Mouse (Mus musculus): ENCODE measurements around the gene Tceanc. TPM values are rescaled to one million over a fixed set of nuclear protein-coding genes. Genes with fewer than 3 reads are reported as not detected.

Gene Tceanc
- 4.0 and 4.9 TPM in 2 replicates for polyA plus RNA-seq (2015; fragmentation: Nextera tagmentation; extraction: Ambion mirVana)

DNA sequence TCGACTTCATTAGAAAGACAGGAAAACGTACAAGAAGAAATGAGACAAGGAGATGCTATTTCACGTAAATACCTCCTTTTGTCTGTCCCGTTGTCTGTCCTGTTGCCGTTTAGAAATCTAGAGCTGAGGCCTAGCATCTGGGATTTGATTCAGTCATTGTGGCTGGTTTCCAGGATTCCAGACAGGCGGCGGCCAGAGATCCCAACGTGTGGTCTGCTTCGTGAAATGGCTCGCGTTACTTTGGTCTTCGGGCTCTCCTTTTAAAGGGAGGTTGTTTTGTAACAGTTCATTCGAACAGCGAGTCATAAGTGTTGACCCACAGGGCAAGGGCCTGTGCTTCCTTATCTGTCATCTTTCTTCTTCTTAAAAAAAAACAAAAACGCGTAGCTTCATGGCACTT, at the start of gene Tceanc:
TSS of gene Tceanc (minus strand) at position 223 of the 400 bp plus-strand sequence.
- Histone ChIP-seq H3K27me3 (replicated peaks) (peaks cover 7% of the 10 kb centered on the region; the same call in 1 of the 2 replicates), H3K27ac (replicated peaks) (no peak within 1 kb of the TSS), H3K36me3 (no peaks in the 10 kb centered on the region), H3K4me3 (replicated peaks) (no peak within 1 kb of the TSS), H3K4me2 (no peak within 1 kb of the TSS), H3K9me3 (replicated peaks) (no peaks in the 10 kb centered on the region), H3K9ac (replicated peaks) (no peak within 1 kb of the TSS), H3K4me1 (no peaks in the 10 kb centered on the region; the same call in 1 of the 2 replicates)
- WGBS: 79% methylated on average over 16 of the region's 16 CpGs
- ATAC-seq (ENCODE audit: low FRiP score): no peak

DNA sequence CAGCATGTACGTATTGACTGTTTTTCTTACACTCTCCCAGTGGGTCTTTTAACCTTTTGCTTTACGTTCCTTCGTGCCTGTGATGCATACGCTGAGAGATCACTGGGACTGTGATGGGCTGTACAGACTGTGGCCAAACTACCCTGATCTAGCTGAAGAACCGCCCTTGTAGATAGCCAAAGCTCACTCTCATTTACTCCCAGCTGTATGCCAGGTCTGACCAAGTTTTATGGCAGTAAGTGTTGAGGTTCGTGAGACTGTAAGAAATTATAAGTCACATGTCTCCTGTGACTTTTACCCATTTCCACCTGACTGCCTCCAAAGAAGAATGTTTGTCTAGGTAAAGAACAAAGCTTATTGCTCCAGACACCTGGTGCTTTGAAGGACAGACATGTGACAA, 47.6 kb upstream of the Tceanc start:
- H3K9me3 ChIP-seq (replicated peaks): no peaks in the 10 kb centered on the region
- no peak for ATAC-seq (ENCODE audit: low FRiP score)
- H3K27ac ChIP-seq (replicated peaks): no peak overlapping the region
- no peaks in the 10 kb centered on the region for H3K4me1 ChIP-seq
- 86% methylated on average over 6 of the region's 6 CpGs for WGBS
- no peak overlapping the region for H3K9ac ChIP-seq (replicated peaks)
- H3K36me3 ChIP-seq: no peaks in the 10 kb centered on the region
- no peak overlapping the region for H3K4me3 ChIP-seq (replicated peaks)
- H3K4me2 ChIP-seq: no peak overlapping the region
- 0 out of 2 replicates have a peak, but pooled peaks cover 4% of the 10 kb centered on the region for H3K27me3 ChIP-seq (replicated peaks)

DNA sequence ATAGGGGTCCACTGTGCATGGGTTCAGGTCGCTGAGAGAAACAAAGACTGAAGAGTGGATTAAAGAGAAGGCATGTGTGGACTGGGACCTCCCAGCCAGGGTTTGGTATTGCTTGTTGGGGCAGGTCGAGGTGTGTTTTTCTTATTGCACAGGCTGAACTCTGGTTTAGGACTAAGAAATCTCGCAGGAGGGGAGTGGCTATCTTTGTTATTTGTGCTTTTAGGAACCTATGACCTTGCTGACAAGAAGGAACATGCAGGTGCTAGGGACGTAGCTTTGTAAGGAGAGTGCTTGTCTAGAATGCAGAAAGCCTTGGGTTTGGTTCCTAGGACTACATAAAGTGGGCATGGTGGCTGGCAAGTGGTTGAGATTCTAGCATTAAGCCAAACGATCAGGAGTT, 47.0 kb upstream of the Tceanc start:
- no peaks in the 10 kb centered on the region for H3K36me3 ChIP-seq
- H3K9ac ChIP-seq (replicated peaks): no peak overlapping the region
- 61% methylated on average over 5 of the region's 5 CpGs for WGBS
- no peak overlapping the region for H3K4me3 ChIP-seq (replicated peaks)
- H3K27ac ChIP-seq (replicated peaks): no peak overlapping the region
- H3K9me3 ChIP-seq (replicated peaks): no peaks in the 10 kb centered on the region
- H3K4me1 ChIP-seq: no peaks in the 10 kb centered on the region
- ATAC-seq (ENCODE audit: low FRiP score): no peak
- H3K4me2 ChIP-seq: no peak overlapping the region
- 0 out of 2 replicates have a peak, but pooled peaks cover 4% of the 10 kb centered on the region for H3K27me3 ChIP-seq (replicated peaks)

DNA sequence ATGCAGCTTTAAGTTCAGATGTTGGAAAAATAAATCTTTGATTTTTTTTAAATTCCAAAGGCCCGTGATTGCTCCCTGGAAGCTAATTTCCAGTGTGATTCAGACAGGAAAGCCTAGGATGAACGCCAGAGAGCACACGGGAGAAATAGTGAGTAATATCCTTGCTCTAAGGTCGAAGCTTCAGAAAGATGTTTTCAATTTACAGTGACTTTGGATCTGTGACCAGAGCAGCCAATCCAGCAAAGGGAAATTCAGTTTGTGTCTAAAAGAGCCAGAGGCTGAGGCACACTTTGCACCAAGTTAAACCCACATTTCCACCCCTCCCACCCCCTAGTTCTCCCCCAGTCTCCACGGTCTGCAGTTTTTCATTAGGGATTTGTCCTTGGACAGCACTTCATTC, 46.5 kb upstream of the Tceanc start:
- ATAC-seq (ENCODE audit: low FRiP score): no peak
- Histone ChIP-seq H3K9me3 (replicated peaks) (no peaks in the 10 kb centered on the region), H3K36me3 (no peaks in the 10 kb centered on the region), H3K27me3 (replicated peaks) (0 out of 2 replicates have a peak, but pooled peaks cover 4% of the 10 kb centered on the region), H3K9ac (replicated peaks) (no peak overlapping the region), H3K4me2 (no peak overlapping the region), H3K4me1 (no peaks in the 10 kb centered on the region), H3K4me3 (replicated peaks) (no peak overlapping the region), H3K27ac (replicated peaks) (no peak overlapping the region)
- WGBS: 60% methylated on average over 5 of the region's 5 CpGs

DNA sequence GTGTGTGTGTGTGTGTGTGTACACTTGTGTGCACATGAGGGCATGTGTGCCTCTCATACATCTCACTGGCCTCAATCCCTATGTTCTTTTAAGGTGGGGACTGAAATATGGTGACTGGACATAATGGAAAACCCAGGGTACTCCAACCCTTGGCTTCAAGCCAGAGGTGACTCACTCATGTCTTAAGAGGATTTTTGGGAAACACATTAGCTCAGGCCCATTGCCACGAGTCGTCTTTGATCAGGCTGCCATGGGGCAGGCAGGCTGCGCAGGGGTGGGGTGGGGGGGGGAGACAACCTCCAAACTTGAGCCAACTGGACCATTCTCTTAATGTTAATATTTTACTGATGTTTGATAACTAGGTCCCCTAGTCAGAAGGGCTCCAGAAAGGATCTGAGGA, 41.0 kb upstream of the Tceanc start:
- Histone ChIP-seq H3K9ac (replicated peaks) (no peak overlapping the region), H3K4me1 (no peaks in the 10 kb centered on the region), H3K27ac (replicated peaks) (no peak overlapping the region), H3K36me3 (no peaks in the 10 kb centered on the region), H3K9me3 (replicated peaks) (no peaks in the 10 kb centered on the region), H3K27me3 (replicated peaks) (no peaks in the 10 kb centered on the region; the same call in 1 of the 2 replicates), H3K4me3 (replicated peaks) (no peak overlapping the region), H3K4me2 (no peak overlapping the region)
- ATAC-seq (ENCODE audit: low FRiP score): no peak
- 83% methylated on average over 3 of the region's 3 CpGs for WGBS

DNA sequence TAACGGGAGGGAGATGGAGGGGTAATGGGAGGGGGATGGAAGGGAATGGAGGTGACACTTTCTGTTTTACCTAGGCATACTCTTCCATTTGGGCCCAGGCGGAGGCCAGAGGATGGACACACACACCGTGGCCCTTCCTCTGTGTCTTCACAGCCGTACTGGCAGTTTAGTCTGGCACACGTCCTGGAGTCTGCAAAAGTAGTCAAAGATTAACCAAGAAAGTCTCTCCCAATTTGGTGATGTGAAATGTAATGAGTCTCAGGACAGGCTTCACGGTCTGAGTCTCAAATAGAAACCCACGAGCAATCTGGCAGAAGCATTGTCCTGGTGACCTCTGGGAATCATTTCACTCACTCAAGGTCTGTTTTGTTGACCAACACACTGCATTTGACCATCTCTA, 34.0 kb upstream of the Tceanc start:
- peaks cover 5% of the 10 kb centered on the region; the same call in 1 of the 2 replicates for H3K27me3 ChIP-seq (replicated peaks)
- no peak overlapping the region for H3K4me3 ChIP-seq (replicated peaks)
- no peaks in the 10 kb centered on the region for H3K36me3 ChIP-seq
- H3K4me1 ChIP-seq: no peaks in the 10 kb centered on the region
- no peaks in the 10 kb centered on the region for H3K9me3 ChIP-seq (replicated peaks)
- no peak overlapping the region for H3K27ac ChIP-seq (replicated peaks)
- WGBS: 78% methylated on average over 7 of the region's 7 CpGs
- no peak overlapping the region for H3K4me2 ChIP-seq
- H3K9ac ChIP-seq (replicated peaks): no peak overlapping the region
- ATAC-seq (ENCODE audit: low FRiP score): no peak

DNA sequence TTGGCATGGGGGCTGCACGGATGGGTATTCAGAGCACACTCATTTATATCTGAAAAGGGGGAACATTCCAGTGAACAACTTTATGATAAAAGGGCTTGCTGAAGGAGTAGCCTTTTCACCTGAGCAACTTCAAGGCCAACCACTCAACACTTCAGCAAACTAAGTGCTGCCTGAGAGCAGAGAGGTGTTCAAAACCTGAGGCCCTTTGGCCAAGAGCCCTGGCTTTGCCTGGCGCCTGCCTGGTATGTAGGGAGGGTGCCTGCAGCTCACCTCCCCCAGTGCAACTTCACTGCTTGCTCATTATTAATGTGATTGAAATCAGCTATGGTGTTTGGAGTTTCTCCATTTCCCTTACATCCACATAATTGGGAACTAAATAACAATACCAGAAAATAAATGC, 28.1 kb upstream of the Tceanc start:
- H3K9ac ChIP-seq (replicated peaks): no peak overlapping the region
- H3K27me3 ChIP-seq (replicated peaks): peaks cover 8% of the 10 kb centered on the region; the same call in 1 of the 2 replicates
- no peaks in the 10 kb centered on the region for H3K4me1 ChIP-seq
- no peak overlapping the region for H3K27ac ChIP-seq (replicated peaks)
- ATAC-seq (ENCODE audit: low FRiP score): no peak
- no peaks in the 10 kb centered on the region for H3K9me3 ChIP-seq (replicated peaks)
- WGBS: 73% methylated on average over 2 of the region's 2 CpGs
- H3K4me3 ChIP-seq (replicated peaks): no peak overlapping the region
- no peaks in the 10 kb centered on the region for H3K36me3 ChIP-seq
- H3K4me2 ChIP-seq: no peak overlapping the region

DNA sequence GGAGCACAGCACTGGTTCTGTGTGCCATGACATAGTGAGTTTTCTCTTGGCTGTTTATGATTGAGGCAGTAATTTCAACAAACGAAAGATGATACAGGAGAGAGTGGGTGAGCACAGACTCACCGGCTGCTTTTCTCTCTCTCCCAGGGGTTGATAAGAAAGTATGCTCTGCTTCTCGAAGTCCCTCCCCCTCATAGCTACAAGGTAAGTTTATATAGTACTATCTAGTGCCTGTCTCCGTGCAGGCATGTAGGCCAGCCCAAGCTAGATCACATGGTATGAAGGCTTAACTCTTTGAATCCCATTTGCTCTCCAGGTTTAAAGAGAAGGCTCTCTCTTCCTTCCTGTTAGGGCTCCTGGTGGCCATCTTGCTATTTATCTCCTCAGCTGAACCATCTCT, 16.8 kb upstream of the Tceanc start:
- 77% methylated on average over 4 of the region's 4 CpGs for WGBS
- H3K4me1 ChIP-seq: no peaks in the 10 kb centered on the region
- no peaks in the 10 kb centered on the region for H3K36me3 ChIP-seq
- H3K4me3 ChIP-seq (replicated peaks): no peak overlapping the region
- ATAC-seq (ENCODE audit: low FRiP score): no peak
- no peak overlapping the region for H3K4me2 ChIP-seq
- no peak overlapping the region for H3K27ac ChIP-seq (replicated peaks)
- H3K27me3 ChIP-seq (replicated peaks): peaks cover 8% of the 10 kb centered on the region; the same call in 1 of the 2 replicates
- H3K9ac ChIP-seq (replicated peaks): no peak overlapping the region
- H3K9me3 ChIP-seq (replicated peaks): no peaks in the 10 kb centered on the region

DNA sequence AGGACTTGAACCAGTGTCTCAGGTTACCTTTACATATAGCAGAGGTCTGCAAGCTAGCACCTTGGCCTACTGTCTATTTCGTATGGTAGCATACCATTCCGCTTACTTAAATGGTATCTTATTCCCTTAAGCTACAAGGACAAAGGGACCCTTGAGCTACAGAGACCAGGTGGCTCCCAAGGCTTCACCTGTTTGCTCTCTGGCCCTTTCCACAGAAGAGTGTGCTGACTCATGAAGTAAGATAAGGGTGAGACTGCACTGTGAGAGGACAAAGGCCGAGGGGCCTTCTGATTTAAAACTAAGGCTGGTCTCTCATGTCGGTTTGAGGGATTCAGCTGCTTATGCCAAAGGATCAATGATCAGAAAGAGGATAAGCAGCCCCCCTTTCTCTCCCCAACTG, 15.1 kb upstream of the Tceanc start:
- Histone ChIP-seq H3K27me3 (replicated peaks) (peaks cover 8% of the 10 kb centered on the region; the same call in 1 of the 2 replicates), H3K36me3 (no peaks in the 10 kb centered on the region), H3K4me2 (no peak overlapping the region), H3K4me3 (replicated peaks) (no peak overlapping the region), H3K9ac (replicated peaks) (no peak overlapping the region), H3K27ac (replicated peaks) (no peak overlapping the region), H3K4me1 (no peaks in the 10 kb centered on the region), H3K9me3 (replicated peaks) (no peaks in the 10 kb centered on the region)
- 90% methylated on average over 4 of the region's 4 CpGs for WGBS
- ATAC-seq (ENCODE audit: low FRiP score): no peak

DNA sequence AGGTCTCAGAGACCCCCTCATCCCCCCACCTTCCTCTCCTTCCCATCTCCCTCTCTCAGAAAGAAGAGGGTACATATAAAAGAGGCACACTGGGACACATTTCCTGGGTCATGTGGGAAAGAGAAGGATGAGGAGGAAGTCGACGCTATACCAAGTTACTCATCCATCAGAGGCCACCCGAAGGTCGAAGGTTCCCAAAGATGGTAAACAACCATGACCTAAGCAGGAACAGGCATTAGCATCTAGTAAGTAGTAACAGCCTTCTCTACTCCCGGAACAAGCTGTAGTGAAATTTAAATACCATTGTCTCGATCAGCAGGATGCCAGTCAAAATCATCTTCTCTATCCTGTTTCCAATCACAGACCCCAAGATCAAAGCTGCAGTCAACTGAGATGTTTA, 13.3 kb upstream of the Tceanc start:
- no peak overlapping the region for H3K9ac ChIP-seq (replicated peaks)
- H3K27ac ChIP-seq (replicated peaks): no peak overlapping the region
- H3K4me2 ChIP-seq: no peak overlapping the region
- ATAC-seq (ENCODE audit: low FRiP score): no peak
- no peaks in the 10 kb centered on the region for H3K4me1 ChIP-seq
- H3K36me3 ChIP-seq: no peaks in the 10 kb centered on the region
- no peaks in the 10 kb centered on the region for H3K9me3 ChIP-seq (replicated peaks)
- 38% methylated on average over 6 of the region's 6 CpGs for WGBS
- no peak overlapping the region for H3K4me3 ChIP-seq (replicated peaks)
- 0 out of 2 replicates have a peak, but pooled peaks cover 4% of the 10 kb centered on the region for H3K27me3 ChIP-seq (replicated peaks)

DNA sequence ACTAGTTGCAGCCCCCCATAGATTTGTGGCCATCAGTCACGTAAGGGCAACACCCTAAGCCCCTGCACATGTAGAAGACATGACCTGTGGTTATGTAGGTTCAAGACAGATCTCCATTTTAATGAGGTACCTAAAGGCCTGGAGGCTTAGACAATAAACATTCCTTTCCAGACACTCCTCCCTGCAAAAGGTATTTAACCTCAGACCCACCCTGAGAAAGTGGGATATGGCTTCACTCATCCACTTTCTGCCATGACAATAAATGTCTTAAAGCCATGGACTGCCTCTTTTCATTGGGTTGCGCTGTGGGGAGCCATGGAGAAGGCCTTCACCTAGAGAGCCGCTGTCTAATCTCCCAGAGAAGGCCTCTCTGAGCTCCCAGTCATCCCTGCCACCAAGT, 9.8 kb upstream of the Tceanc start:
- Histone ChIP-seq H3K36me3 (no peaks in the 10 kb centered on the region), H3K4me3 (replicated peaks) (no peak overlapping the region), H3K4me1 (no peaks in the 10 kb centered on the region), H3K4me2 (no peak overlapping the region), H3K27me3 (replicated peaks) (no peaks in the 10 kb centered on the region; the same call in 1 of the 2 replicates), H3K27ac (replicated peaks) (no peak overlapping the region), H3K9ac (replicated peaks) (no peak overlapping the region), H3K9me3 (replicated peaks) (no peaks in the 10 kb centered on the region)
- no peak for ATAC-seq (ENCODE audit: low FRiP score)
- WGBS: 91% methylated on average over 3 of the region's 3 CpGs

DNA sequence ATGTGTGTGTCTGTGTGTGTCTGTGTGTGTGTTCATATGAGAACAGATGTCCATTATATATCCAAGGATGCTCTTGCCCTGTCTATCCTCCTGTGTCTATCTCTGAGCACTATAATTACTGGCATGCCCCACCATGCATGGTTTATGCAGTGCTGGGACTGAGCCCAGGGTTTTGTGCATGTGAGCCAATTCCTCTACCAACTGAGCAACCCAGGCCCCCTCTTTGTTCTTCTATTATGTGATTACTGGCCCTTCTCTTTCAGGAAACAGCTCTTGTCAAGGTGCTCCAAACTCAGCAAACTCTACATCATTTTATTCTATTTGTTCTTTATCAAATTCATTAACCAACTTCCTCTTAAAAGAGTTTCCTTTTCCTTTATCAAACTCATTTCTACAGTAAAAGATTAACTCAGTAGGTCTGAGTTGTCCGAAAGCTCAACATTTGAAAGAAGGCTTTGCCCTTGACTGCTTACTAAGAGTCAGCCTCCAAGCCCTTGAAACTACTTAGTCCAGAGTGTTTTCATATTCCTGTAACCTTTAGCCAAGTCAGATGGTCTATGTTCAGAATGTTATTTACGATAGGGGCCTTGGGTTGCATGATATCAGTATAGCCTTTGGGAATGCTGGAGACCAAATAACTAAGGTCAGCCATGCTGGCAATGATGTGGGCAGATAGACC, 7.4 kb upstream of the Tceanc start:
- no peak overlapping the region for H3K4me2 ChIP-seq
- H3K9me3 ChIP-seq (replicated peaks): no peaks in the 10 kb centered on the region
- H3K4me1 ChIP-seq: no peaks in the 10 kb centered on the region
- H3K27ac ChIP-seq (replicated peaks): no peak overlapping the region
- no peak for ATAC-seq (ENCODE audit: low FRiP score)
- H3K27me3 ChIP-seq (replicated peaks): no peaks in the 10 kb centered on the region; the same call in 1 of the 2 replicates
- WGBS: 96% methylated on average over 2 of the region's 2 CpGs
- no peak overlapping the region for H3K4me3 ChIP-seq (replicated peaks)
- H3K36me3 ChIP-seq: no peaks in the 10 kb centered on the region
- H3K9ac ChIP-seq (replicated peaks): no peak overlapping the region
